Mouse (Mus musculus): ENCODE results near the gene Ppp2r5d.

Ppp2r5d gene

DNA sequence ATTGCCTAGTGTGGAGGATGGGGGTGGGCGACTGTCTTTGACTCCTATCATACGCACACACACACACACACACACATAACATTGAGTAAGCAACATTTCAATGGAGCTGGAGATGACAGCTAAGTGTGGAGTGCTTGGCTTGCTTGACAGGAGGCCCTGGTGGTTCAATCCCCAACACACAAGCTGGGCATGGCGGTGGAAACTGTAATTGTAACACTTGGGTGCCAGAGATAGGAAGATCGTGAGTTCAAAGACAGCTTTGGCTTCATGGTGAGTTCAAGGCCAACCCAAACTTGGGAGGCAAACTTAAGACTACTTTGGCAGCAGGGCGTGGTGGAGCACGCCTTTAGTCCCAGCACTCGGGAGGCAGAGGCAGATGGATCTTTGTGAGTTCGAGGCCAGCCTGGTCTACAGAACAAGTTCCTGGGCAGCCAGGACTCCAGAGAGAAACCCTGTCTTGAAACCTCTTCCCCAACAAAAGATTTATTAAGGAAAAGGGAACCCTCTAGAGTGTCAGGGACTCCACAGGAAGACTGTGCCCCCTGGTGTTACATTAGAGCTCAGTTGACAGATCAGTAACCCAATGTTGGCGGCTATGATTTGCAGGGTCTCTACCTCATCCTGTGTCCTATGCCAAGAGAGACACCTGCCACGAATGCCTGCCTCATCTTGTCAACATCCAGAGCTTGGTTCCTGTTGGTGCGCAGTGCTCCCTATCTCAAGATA lies 10.0 kb upstream of the Ppp2r5d start:
- DNase-seq = peak in 1 of 2 experiments; percentile 16

GRCm38 (mm10) chr17:46713849-46714248 lies 8.9 kb upstream of the Ppp2r5d start:
- no peak for DNase-seq

DNA sequence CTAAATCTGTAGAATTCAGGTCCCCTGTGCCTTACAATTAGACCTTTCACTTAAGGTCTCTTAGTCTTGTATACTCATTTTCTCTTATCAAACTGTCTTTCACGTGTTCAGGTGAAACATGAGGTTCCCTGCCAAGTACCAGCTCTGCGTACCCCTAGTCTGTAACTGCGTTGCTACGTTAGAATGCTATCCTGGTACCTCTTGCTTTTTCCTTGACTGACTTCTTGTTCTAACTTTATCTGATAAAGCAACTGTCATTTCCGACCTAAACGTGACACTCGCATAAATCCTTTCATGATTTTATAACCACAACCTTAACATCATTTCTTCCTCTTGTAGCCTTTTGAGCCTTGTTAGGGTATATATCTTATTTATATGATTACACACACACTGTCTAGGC lies 7.5 kb upstream of the Ppp2r5d start:
- no peak for DNase-seq

GRCm38 (mm10) chr17:46711612-46712271 lies 6.8 kb upstream of the Ppp2r5d start:
- peak; percentile 34 to 49 for DNase-seq

DNA sequence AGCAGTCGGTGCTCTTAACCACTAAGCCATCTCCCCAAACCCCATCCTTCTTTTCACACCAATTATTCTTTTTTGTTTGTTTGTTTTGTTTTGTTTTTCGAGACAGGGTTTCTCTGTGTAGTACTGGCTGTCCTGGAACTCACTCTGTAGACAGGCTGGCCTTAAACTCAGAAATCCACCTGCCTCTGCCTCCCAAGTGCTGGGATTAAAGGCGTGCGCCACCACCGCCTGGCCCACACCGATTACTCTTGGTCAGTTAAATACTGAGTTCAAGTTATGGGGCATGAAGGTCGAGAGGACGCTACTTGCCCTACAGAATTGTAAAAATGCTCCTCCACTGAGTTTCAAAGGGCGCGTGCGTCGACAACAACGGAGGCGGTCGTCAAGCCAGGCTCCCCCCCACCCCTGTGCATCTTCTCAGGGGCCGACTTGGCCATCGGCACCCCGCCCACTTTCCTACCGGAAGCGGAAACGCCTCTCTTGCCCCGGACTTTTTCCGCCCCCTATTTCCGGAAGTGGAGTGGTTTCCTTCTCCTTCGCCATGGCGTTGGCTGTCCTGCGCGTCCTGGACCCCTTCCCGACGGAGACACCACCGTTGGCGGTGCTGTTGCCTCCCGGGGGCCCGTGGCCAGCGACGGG lies 6.2 kb upstream of the Ppp2r5d start, which contains the start of gene Pex6:
Gene Pex6 (plus strand): TSS at position 505 of the 639 bp plus-strand sequence.
- peak; percentile 93 to 95 for DNase-seq

DNA sequence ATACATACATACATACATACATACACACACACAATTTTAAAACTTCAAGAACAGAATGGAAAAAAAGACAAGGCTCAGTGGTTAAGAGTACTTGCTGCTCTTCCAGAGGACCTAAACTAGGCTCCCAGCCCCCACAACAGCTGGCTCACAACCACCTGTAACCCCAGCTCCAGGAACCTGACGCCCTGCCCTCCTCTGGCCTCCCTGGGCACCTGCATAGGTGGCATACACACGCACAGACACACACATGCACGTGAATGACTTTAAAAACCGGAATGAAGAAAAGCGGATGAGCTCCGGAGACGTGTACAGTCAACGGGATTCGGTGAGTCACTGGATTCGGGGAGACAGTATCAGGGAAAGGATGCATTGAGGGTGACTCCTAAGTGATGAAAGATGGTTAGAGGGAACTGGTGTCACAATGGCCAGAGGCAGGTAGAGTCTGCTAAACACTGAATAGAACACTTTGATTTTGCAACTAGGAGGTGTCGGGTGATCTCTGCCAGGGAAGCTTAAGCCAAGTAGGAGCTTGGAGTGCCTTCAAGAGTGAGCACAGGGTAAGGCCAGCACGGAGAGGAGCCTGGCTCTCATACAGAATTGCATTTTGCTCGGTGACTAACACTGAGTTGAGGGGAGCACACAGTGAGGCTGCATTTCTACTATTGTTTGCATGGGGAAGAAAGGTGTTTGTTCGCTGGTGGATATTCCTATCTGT lies 1.6 kb upstream of the Ppp2r5d start:
- DNase-seq = no peak

GRCm38 (mm10) chr17:46703971-46704886 lies 682 bp downstream of the Ppp2r5d start:
- DNase-seq = no peak

- DNase-seq = no peak
These were observed 2.4 kb downstream of the Ppp2r5d start for GRCm38 (mm10) chr17:46702506-46702905.

DNA sequence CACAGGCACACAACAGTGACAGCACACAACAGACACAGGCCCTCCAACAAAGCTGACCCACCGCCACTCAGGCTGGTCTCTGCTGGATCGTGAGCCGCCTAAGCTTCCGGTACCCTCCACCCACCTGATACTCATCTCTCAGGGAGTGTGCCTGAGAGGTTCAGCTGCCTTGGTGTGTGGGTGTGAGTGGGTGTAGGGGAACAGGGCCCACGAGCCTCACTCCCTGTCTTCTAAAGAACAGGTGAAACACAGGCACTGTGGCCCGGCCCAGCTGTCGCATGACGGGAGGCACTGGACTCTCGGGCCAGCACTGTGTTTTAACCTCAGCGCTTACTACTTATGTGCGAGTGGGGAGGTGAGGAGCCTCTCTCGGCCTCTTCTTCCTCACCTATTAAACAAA lies 2.8 kb downstream of the Ppp2r5d start:
- no peak for DNase-seq

GRCm38 (mm10) chr17:46701489-46701888 lies 3.4 kb downstream of the Ppp2r5d start:
- no peak for DNase-seq

GRCm38 (mm10) chr17:46699912-46700311 lies 5.0 kb downstream of the Ppp2r5d start:
- DNase-seq = peak; percentile 60 to 64

DNA sequence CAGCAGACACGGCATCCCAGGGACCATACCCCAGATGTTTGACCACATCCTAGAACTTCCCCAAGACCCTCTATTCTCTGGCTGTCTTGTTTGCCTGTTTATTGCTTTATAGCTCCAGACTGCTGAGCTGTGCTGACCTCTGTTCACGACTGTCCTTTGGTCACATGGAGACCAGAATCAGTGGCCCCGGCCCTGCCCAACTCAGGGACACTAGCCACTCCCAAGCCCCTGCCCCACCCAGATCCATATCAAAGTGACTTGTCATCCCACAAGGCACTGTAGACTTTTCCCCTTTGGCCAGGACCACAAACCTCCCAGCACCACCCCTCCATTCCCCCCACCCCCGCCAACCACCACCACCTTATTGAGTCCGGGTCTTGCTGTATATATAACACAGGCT lies 5.7 kb downstream of the Ppp2r5d start:
- no peak for DNase-seq

- DNase-seq = no peak
These were observed 6.4 kb downstream of the Ppp2r5d start for GRCm38 (mm10) chr17:46698515-46698914.

DNA sequence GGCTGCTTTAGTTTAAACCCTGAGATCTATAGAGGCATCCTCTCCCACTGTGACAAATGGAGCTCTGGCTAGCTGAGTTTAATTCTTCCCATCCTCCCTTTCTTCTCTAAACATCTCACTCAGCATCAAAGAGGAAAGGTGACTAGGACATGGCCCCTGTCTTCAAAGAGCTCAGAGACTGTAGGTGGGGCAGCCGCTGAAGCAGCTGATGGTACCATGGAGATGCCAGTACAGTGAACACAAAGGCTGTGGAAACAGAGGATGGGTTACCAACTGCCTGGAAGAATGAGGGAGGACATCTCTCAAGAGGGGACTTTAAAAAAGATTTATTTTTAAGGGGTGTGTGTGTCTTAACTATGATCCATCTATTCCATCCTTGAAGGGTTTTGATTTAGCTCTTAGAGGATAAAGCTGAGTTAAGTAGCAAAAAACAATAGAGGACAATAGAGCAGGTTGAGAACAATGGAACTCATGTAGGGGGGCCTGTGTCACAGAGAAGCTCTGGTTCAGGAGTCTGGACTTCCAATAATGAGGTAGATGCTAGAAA lies 10.3 kb downstream of the Ppp2r5d start:
- no peak for DNase-seq

- no peak for DNase-seq
These were observed 13.5 kb downstream of the Ppp2r5d start for GRCm38 (mm10) chr17:46691390-46691789.

DNA sequence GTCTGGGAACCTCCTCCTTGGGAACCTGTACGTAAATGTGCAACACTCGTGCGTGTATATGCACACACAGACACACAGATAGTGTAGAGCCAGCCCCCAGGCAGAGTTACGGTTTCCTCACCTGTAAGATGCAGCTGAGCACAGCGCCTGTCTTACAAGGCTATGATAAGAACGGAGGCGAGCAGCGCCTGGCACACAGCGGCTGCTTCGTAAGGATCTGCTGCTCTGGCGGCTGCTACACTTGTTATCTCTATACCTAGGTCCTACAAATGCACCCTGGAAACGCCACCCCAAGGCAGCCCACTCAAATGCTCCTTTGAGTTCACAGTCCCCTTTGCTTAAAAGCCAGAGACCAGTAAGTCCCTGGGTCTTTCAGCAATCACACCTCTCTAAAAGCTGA lies 14.2 kb downstream of the Ppp2r5d start:
- no peak for DNase-seq

- DNase-seq = no peak
These were observed 19.0 kb downstream of the Ppp2r5d start for GRCm38 (mm10) chr17:46685913-46686312.

GRCm38 (mm10) chr17:46682654-46683389 lies 22.1 kb downstream of the Ppp2r5d start:
- no peak for DNase-seq

DNA sequence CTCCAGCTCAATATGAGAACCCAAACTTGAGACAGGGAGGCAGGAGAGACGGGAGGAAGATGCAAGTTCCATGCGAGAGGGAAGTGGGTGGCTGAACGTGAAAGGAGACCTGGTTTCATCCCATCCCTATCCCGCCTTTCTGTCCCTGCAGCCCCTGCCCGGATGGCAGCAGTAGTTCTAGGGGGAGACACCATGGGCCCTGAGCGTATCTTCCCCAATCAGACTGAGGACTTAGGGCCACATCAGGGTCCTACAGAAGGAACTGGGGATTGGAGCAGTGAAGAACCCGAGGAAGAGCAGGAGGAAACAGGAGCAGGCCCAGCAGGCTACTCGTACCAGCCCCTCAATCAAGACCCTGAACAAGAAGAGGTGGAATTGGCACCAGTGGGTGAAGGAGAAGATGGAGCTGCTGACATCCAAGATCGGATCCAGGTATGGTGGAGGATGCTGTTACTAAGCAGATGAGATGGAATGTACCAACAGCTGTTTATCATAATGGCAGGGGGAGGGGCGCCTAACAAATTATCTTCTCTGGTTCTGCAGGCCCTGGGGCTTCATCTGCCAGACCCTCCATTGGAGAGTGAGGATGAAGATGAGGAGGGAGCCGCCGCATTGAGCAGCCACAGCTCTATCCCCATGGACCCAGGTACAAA lies 23.3 kb downstream of the Ppp2r5d start:
- no peak for DNase-seq

DNA sequence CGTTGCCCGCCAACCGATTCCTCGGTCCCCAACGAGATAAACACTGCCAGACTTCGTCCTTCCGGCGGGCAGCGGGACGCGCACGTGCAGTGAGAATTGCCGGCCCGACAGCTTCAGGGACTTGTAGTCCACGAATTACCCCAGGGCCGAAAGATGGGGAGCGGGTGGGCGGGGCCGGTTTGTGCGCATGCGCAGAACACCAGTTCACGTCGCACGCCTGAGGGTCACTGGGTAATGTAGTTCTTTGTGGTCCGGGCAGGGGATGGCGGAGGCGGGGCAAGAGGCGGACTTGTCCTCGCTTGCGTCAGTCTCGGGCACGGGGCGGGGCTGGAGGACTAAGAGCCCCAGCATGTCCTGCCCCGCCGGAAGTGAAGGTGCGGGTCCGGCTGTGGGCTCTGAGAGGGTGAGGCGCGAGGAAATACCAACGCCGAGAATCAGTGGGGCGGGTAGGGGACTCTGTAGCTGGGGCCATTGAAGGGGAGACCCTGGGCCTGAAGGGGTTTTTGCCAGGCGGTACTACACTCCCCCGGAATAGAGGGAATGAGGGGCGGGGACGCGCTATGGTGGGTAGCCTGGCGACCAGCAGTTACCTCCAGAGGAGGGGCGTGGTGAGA lies 24.0 kb downstream of the Ppp2r5d start, which contains the start of gene Klhdc3:
Gene Klhdc3 (minus strand): TSS at position 155 of the 614 bp plus-strand sequence.
- peak; percentile 95 to 98 for DNase-seq
